Mouse (Mus musculus): ENCODE results near the gene Sec14l1. TPM values are rescaled to one million over a fixed set of nuclear protein-coding genes. Genes with fewer than 3 reads are reported as not detected.
A peak's percentile ranks its signal among the peaks of the same experiment; 100 is the strongest.

The Sec14l1 gene
- polyA plus RNA-seq, 1 experiment from 2014 or later = 47.8 TPM

- Histone ChIP-seq H3K36me3 (peaks cover 47% of the 10 kb centered on the region), H3K9me3 (replicated peaks) (no peaks in the 10 kb centered on the region), H3K4me1 (peaks cover 28% of the 10 kb centered on the region), H3K4me3 (no peak overlapping the region), H3K27ac (no peak overlapping the region), H3K27me3 (ENCODE audit: low read depth, poor library complexity, severe bottlenecking) (no peaks in the 10 kb centered on the region)
- DNase-seq (ENCODE audit: low spot score) = no peak
- WGBS = 92% methylated on average over 5 of the region's 5 CpGs
Observed at GRCm38 (mm10) chr11:117159946-117160307, 45.0 kb downstream of the Sec14l1 start.

DNA sequence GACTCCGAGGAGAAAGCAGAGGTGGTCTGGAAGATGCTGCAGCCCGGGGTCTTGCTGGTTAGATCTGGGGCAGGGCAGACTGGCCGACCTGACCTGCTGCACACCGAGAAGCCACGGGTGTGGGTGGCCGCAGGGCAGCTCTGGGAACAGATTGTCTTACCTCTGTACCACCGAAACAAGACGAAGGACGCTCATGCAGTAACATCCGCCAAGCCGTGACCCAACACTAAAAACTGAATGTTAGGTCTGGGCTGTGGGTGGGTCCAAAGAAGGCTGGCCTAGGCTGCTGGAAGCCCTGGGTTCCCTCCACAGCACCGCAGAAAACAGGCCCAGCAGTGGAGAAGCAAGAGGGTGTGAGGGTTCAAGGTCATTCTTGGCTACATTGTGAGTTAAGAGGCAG, 45.8 kb downstream of the Sec14l1 start:
- no peak overlapping the region for H3K27ac ChIP-seq
- H3K9me3 ChIP-seq (replicated peaks) = no peaks in the 10 kb centered on the region
- H3K4me1 ChIP-seq = peaks cover 25% of the 10 kb centered on the region
- WGBS = 96% methylated on average over 12 of the region's 12 CpGs
- DNase-seq (ENCODE audit: low spot score) = no peak
- H3K36me3 ChIP-seq = peaks cover 38% of the 10 kb centered on the region
- no peaks in the 10 kb centered on the region for H3K27me3 ChIP-seq (ENCODE audit: low read depth, poor library complexity, severe bottlenecking)
- H3K4me3 ChIP-seq = no peak overlapping the region

DNA sequence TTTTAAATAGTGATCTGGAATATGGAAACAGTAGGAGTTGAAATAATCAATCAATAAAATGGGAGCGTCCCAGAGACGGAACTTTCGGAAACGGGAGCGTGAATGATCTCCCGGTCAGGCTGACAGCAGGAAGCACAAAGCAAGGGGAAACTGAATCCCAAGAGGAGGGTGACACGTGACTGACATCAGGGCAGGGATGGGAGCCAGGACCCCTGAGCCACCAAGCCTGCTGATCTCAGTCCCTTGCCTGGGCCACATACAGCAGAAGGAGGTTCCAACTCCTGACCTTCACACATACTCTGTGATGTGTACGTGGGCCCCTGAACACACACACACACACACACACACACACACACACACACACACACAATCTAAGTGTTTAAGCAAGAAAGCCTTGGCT, 46.6 kb downstream of the Sec14l1 start:
- WGBS = 76% methylated on average over 8 of the region's 8 CpGs
- Histone ChIP-seq H3K4me3 (no peak overlapping the region), H3K9me3 (replicated peaks) (no peaks in the 10 kb centered on the region), H3K4me1 (peaks cover 21% of the 10 kb centered on the region), H3K27me3 (ENCODE audit: low read depth, poor library complexity, severe bottlenecking) (no peaks in the 10 kb centered on the region), H3K27ac (no peak overlapping the region), H3K36me3 (peaks cover 34% of the 10 kb centered on the region)
- no peak for DNase-seq (ENCODE audit: low spot score)

DNA sequence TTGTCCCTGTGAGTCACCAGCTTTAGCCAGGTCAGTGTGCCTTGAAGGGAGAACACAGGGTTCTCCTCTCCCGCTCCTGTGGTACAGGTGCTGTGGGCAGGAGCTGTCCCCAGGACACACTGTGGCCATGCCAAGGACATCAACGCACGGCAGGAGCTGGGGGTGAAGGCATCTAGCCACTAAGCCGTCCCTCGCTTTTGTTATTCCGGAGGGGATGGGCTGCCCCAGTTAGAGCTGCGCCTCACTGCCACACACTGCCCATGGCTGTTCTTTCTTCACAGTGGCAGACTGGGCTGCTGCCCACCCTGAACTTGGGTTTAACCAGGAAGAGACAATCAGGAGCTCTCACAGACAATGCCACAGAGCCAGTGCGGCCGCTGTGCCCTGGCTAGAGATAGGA, 48.1 kb downstream of the Sec14l1 start:
- Histone ChIP-seq H3K27me3 (ENCODE audit: low read depth, poor library complexity, severe bottlenecking) (no peaks in the 10 kb centered on the region), H3K36me3 (peaks cover 20% of the 10 kb centered on the region), H3K9me3 (replicated peaks) (no peaks in the 10 kb centered on the region), H3K4me1 (peaks cover 16% of the 10 kb centered on the region), H3K4me3 (no peak overlapping the region), H3K27ac (no peak overlapping the region)
- WGBS = 80% methylated on average over 9 of the region's 9 CpGs
- no peak for DNase-seq (ENCODE audit: low spot score)

DNA sequence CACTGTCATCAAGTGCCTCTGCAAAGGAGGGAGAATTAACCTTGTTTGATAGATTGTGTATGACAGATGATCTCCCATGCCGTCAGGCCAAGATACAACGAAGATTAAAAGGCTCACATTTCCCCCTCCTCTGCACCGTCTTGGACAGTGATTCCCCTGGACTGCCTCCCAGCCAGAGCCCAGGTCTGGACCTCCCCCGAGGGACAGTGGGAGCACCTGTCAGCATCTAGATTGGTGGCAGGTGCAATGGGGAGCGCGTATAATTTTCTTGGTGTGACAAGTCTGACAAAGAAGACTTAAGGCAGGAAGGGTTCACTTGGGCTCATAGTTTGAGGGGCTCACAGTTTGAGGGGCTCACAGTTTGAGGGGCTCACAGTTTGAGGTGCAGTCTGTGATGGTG, 48.8 kb downstream of the Sec14l1 start:
- Histone ChIP-seq H3K4me3 (no peak overlapping the region), H3K27me3 (ENCODE audit: low read depth, poor library complexity, severe bottlenecking) (no peaks in the 10 kb centered on the region), H3K4me1 (peaks cover 16% of the 10 kb centered on the region), H3K27ac (no peak overlapping the region), H3K36me3 (peaks cover 13% of the 10 kb centered on the region), H3K9me3 (replicated peaks) (no peaks in the 10 kb centered on the region)
- no peak for DNase-seq (ENCODE audit: low spot score)
- WGBS = 87% methylated on average over 6 of the region's 6 CpGs

- Histone ChIP-seq H3K36me3 (no peaks in the 10 kb centered on the region), H3K4me3 (no peak overlapping the region), H3K27me3 (ENCODE audit: low read depth, poor library complexity, severe bottlenecking) (no peaks in the 10 kb centered on the region), H3K4me1 (peaks cover 7% of the 10 kb centered on the region), H3K27ac (no peak overlapping the region), H3K9me3 (replicated peaks) (no peaks in the 10 kb centered on the region)
- WGBS = 88% methylated on average over 20 of the region's 20 CpGs
- no peak for DNase-seq (ENCODE audit: low spot score)
Observed at GRCm38 (mm10) chr11:117168278-117169087, 53.5 kb downstream of the Sec14l1 start.

DNA sequence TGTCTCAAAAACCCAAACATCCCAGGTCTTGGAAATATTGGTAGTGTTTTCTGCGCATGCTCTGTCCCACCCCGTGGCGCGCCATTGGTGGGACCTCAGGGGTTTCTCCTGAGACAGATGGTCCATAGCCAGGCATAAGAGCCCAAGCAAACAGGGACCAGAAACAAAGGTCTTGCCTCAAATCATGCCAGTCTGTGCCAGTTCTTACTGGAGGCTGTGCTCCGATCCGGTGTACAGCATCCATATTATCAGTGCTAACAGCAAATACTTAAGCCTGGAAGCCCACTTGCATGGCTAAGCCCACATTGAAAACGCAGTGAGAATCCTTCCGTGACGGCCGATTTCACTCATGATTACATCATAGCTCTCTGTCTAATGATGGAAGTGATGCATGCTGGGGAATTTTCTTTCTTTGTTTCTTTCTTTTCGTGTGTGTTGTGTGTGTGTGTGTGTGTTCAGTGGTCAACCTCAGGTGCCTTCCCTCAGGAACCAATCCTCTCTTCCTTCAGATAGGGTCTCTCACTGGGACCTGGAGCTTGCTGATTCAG, 54.2 kb downstream of the Sec14l1 start:
- no peaks in the 10 kb centered on the region for H3K27me3 ChIP-seq (ENCODE audit: low read depth, poor library complexity, severe bottlenecking)
- no peak overlapping the region for H3K4me3 ChIP-seq
- no peak overlapping the region for H3K27ac ChIP-seq
- H3K4me1 ChIP-seq = peaks cover 13% of the 10 kb centered on the region
- no peaks in the 10 kb centered on the region for H3K36me3 ChIP-seq
- WGBS = 92% methylated on average over 11 of the region's 11 CpGs
- no peak for DNase-seq (ENCODE audit: low spot score)
- no peaks in the 10 kb centered on the region for H3K9me3 ChIP-seq (replicated peaks)

- Histone ChIP-seq H3K4me3 (no peak overlapping the region), H3K9me3 (replicated peaks) (no peaks in the 10 kb centered on the region), H3K4me1 (peaks cover 21% of the 10 kb centered on the region), H3K27me3 (ENCODE audit: low read depth, poor library complexity, severe bottlenecking) (no peaks in the 10 kb centered on the region), H3K27ac (no peak overlapping the region), H3K36me3 (no peaks in the 10 kb centered on the region)
- WGBS = 90% methylated on average over 19 of the region's 19 CpGs
- DNase-seq (ENCODE audit: low spot score) = no peak
Observed at GRCm38 (mm10) chr11:117169801-117170565, 55.0 kb downstream of the Sec14l1 start.

- WGBS = 57% methylated on average over 18 of the region's 18 CpGs
- Histone ChIP-seq H3K27ac (peak overlapping the region; percentile 42), H3K4me1 (peaks cover 31% of the 10 kb centered on the region), H3K9me3 (replicated peaks) (no peaks in the 10 kb centered on the region), H3K4me3 (peak overlapping the region; percentile 37), H3K36me3 (no peaks in the 10 kb centered on the region), H3K27me3 (ENCODE audit: low read depth, poor library complexity, severe bottlenecking) (no peaks in the 10 kb centered on the region)
- DNase-seq (ENCODE audit: low spot score) = no peak
Observed at GRCm38 (mm10) chr11:117174098-117174892, 59.3 kb downstream of the Sec14l1 start.

DNA sequence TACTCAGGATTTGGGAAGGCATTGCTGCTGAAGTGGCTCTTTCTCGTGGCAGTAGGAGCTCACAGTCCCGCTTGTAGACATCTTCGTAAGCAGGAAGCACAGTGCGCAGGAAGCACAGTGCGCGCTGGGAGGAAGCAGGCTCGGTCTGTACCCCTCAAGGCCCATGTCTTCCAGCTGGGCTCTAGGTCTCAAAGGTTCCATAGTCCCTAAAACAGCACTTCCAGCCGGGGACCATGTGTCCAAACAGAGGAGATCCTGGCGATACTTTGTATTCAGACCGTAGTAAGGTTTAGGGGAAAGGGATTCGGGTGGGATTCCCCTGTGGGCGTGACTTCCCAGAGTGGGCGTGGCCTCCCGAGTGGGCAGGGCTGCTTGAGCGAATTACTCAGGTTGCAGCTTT, 60.0 kb downstream of the Sec14l1 start:
- H3K4me3 ChIP-seq = peak overlapping the region; percentile 37
- peaks cover 31% of the 10 kb centered on the region for H3K4me1 ChIP-seq
- 43% methylated on average over 15 of the region's 15 CpGs for WGBS
- DNase-seq (ENCODE audit: low spot score) = peak; percentile 50
- H3K36me3 ChIP-seq = no peaks in the 10 kb centered on the region
- no peaks in the 10 kb centered on the region for H3K9me3 ChIP-seq (replicated peaks)
- H3K27me3 ChIP-seq (ENCODE audit: low read depth, poor library complexity, severe bottlenecking) = no peaks in the 10 kb centered on the region
- H3K27ac ChIP-seq = peak overlapping the region; percentile 42

DNA sequence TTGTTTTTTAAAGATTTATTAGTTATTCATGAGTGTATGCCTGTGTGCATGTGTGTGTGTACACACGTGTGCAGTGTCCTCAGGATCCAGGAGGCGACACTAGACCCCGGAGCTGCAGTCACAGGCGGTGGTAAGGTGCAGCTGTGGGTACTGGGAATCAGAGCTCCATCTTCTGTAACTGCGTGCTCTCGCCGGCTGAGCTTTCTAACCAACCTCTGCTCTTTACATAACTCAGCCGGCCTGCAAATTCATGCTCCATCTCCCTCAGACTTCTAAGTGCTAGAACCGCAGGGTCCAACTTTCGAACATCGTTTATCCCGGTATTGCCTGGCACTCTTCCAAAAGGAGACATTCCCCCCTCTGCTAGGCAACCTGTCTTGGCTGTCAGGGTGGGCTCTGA, 60.5 kb downstream of the Sec14l1 start:
- no peak overlapping the region for H3K4me3 ChIP-seq
- no peaks in the 10 kb centered on the region for H3K36me3 ChIP-seq
- no peaks in the 10 kb centered on the region for H3K27me3 ChIP-seq (ENCODE audit: low read depth, poor library complexity, severe bottlenecking)
- WGBS = 92% methylated on average over 12 of the region's 12 CpGs
- peaks cover 31% of the 10 kb centered on the region for H3K4me1 ChIP-seq
- no peak for DNase-seq (ENCODE audit: low spot score)
- H3K27ac ChIP-seq = no peak overlapping the region
- peaks cover 3% of the 10 kb centered on the region; the same call in 1 of the 2 replicates for H3K9me3 ChIP-seq (replicated peaks)

DNA sequence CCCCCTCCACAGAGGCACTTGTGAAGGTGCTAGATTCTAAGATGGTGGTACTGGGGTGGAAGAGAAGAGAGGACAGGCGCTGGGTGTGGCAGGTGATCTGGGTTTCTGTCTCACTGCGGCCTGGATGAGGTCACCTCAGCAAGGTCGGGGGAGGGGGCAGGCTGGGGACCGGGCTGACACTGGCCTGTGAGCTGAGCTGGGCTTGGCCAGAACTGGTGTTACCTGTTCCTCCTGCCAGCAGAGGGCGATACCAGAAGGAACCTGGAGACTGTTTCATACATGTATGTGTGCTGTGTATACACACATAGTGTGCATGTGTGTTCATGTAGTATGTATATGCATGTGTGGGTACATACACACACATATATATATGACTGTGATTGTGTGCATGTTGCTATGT, 61.3 kb downstream of the Sec14l1 start:
- WGBS = 43% methylated on average over 5 of the region's 5 CpGs
- peak overlapping the region; percentile 36; the same call in 1 of the 2 replicates for H3K27ac ChIP-seq
- DNase-seq (ENCODE audit: low spot score) = peak; percentile 61

More for the DNA sequence above, 61.3 kb downstream of the Sec14l1 start:
- Histone ChIP-seq H3K36me3 (no peaks in the 10 kb centered on the region), H3K4me3 (no peak overlapping the region), H3K4me1 (peaks cover 31% of the 10 kb centered on the region), H3K9me3 (replicated peaks) (peaks cover 3% of the 10 kb centered on the region; the same call in 1 of the 2 replicates), H3K27me3 (ENCODE audit: low read depth, poor library complexity, severe bottlenecking) (no peaks in the 10 kb centered on the region)
